Mouse (Mus musculus) kidney, adult 2 months (tissue): ENCODE data around the gene Ntn3.

Source experiments
- CTCF ChIP-seq: fragments of 200-500 bp; conservative IDR thresholded peaks from 2 replicates; pipeline ENCODE4 v1.5.1; 2011; ENCODE audit warnings: low read depth, mild to moderate bottlenecking, control low read depth, low read length, moderate library complexity, mixed read lengths; ENCODE audit not compliant: insufficient read depth, insufficient read length
- POLR2A ChIP-seq: fragments of 200-500 bp; IDR thresholded peaks from one replicate; pipeline ENCODE4 v1.6.1; 2011; ENCODE audit warnings: low read depth, low read length, control low read depth

- TF ChIP-seq CTCF (no peak), POLR2A (no peak)
These were observed 16.5 kb downstream of the Ntn3 start for GRCm38 (mm10) chr17:24192848-24193247.
